In genomic region chr10:75135518-75136162, GRCm38 (mm10) we compare ENCODE assay signal across 13 mouse cellular contexts.
DNase-seq lines count a peak whose midpoint lies in the region; ATAC-seq and TF ChIP-seq lines count a peak whose summit lies in the region.
"Had no signal": no experiment of that assay in that cellular context is flagged by ENCODE, and none has a peak within 500 bp of the region (broad histone marks: within the 10 kb centered on the region; RNA-seq: fewer than 3 reads in every experiment).

No protein-coding gene starts in this region.

- no peaks in the 10 kb centered on the region for H3K27me3 ChIP-seq in embryonic facial prominence, embryonic 11.5 days (ENCODE audit: control insufficient read depth, insufficient read depth, low read length)
- no peaks in the 10 kb centered on the region for H3K27me3 ChIP-seq in embryonic facial prominence, embryonic 10.5 days (replicated peaks; ENCODE audit: low read depth, poor library complexity, severe bottlenecking)
- no peaks in the 10 kb centered on the region for H3K27me3 ChIP-seq in midbrain, embryonic 12.5 days
- H3K27me3 ChIP-seq in midbrain, embryonic 14.5 days (ENCODE audit: control insufficient read depth, insufficient read depth, low read length): no peaks in the 10 kb centered on the region
- H3K27me3 ChIP-seq: CH12.LX; limb, embryonic 12.5 days; stomach, embryonic 15.5 days had no signal

- H3K36me3 ChIP-seq in embryonic facial prominence, embryonic 11.5 days (replicated peaks; ENCODE audit: control insufficient read depth, insufficient read depth, low read depth, low read length): peaks cover 2% of the 10 kb centered on the region; the same call in 1 of the 2 replicates
- H3K36me3 ChIP-seq in embryonic facial prominence, embryonic 10.5 days (replicated peaks): peaks cover 99% of the 10 kb centered on the region
- peaks cover 53% of the 10 kb centered on the region for H3K36me3 ChIP-seq in midbrain, embryonic 12.5 days
- peaks cover 65% of the 10 kb centered on the region for H3K36me3 ChIP-seq in midbrain, embryonic 14.5 days (ENCODE audit: control insufficient read depth, insufficient read depth, low read length)

- H3K27ac ChIP-seq in embryonic facial prominence, embryonic 11.5 days (replicated peaks; ENCODE audit: low read depth, low read length): no peak overlapping the region
- H3K27ac ChIP-seq in embryonic facial prominence, embryonic 10.5 days (replicated peaks): no peak overlapping the region
- H3K27ac ChIP-seq in layer of hippocampus, adult 2 months: peak overlapping the region; percentile 74
- no peak overlapping the region for H3K27ac ChIP-seq in midbrain, embryonic 12.5 days (replicated peaks)
- no peak overlapping the region for H3K27ac ChIP-seq in midbrain, embryonic 14.5 days (replicated peaks; ENCODE audit: low read depth, low read length)
- H3K27ac ChIP-seq: limb, embryonic 12.5 days; stomach, embryonic 15.5 days had no signal

- intact Hi-C loops in left cerebral cortex, postnatal 25 days (cut with DNase I): no loop called here

- H3K9me3 ChIP-seq in embryonic facial prominence, embryonic 11.5 days (replicated peaks; ENCODE audit: control insufficient read depth, low read length): no peaks in the 10 kb centered on the region
- H3K9me3 ChIP-seq in embryonic facial prominence, embryonic 10.5 days: no peaks in the 10 kb centered on the region
- H3K9me3 ChIP-seq in midbrain, embryonic 12.5 days: no peaks in the 10 kb centered on the region
- no peaks in the 10 kb centered on the region for H3K9me3 ChIP-seq in midbrain, embryonic 14.5 days (ENCODE audit: control insufficient read depth, low read length)
- H3K9me3 ChIP-seq: limb, embryonic 12.5 days; stomach, embryonic 15.5 days had no signal

- H3K4me1 ChIP-seq in embryonic facial prominence, embryonic 11.5 days (ENCODE audit: control insufficient read depth, insufficient read depth, low read length): no peaks in the 10 kb centered on the region
- H3K4me1 ChIP-seq in embryonic facial prominence, embryonic 10.5 days: no peaks in the 10 kb centered on the region
- no peaks in the 10 kb centered on the region; the same call in 1 of the 2 replicates for H3K4me1 ChIP-seq in midbrain, embryonic 12.5 days
- peaks cover 5% of the 10 kb centered on the region for H3K4me1 ChIP-seq in midbrain, embryonic 14.5 days (ENCODE audit: control insufficient read depth, insufficient read depth, low read length)
- H3K4me1 ChIP-seq: limb, embryonic 12.5 days; stomach, embryonic 15.5 days had no signal

- H3K4me2 ChIP-seq in embryonic facial prominence, embryonic 11.5 days (ENCODE audit: low read depth, low read length): no peak overlapping the region
- H3K4me2 ChIP-seq in midbrain, embryonic 12.5 days (replicated peaks): no peak overlapping the region
- no peak overlapping the region for H3K4me2 ChIP-seq in midbrain, embryonic 14.5 days (ENCODE audit: low read length)
- H3K4me2 ChIP-seq: limb, embryonic 12.5 days; stomach, embryonic 15.5 days had no signal

- DNase-seq in embryonic facial prominence, embryonic 11.5 days (ENCODE audit: low spot score): no peak
- DNase-seq in embryonic facial prominence, embryonic 10.5 days (ENCODE audit: low spot score): no peak
- DNase-seq in layer of hippocampus, adult 2 months (ENCODE audit: low spot score in 2 of 2): peak; percentile 52 to 54
- no peak for DNase-seq in layer of hippocampus, postnatal 25 days (ENCODE audit: extremely low spot score in 1 of 2, low spot score in 1 of 2)
- DNase-seq in midbrain, embryonic 14.5 days: no peak
- peak; percentile 39 to 63 for DNase-seq in left cerebral cortex, postnatal 25 days (ENCODE audit: low spot score in 2 of 2)
- DNase-seq in urinary bladder, adult 2 months (ENCODE audit: low spot score): no peak
- DNase-seq: heart, adult 11 months; thymus, postnatal 36 days had no signal

- WGBS in embryonic facial prominence, embryonic 11.5 days: 94% methylated on average over 21 of the region's 21 CpGs
- 94% methylated on average over 21 of the region's 21 CpGs for WGBS in embryonic facial prominence, embryonic 10.5 days
- WGBS in midbrain, embryonic 12.5 days: 89% methylated on average over 21 of the region's 21 CpGs
- 81% methylated on average over 21 of the region's 21 CpGs for WGBS in midbrain, embryonic 14.5 days

- no peak for TF ChIP-seq CTCF in layer of hippocampus, adult 2 months (conservative IDR thresholded peaks at IDR 0.05)

- H3K9ac ChIP-seq in embryonic facial prominence, embryonic 11.5 days (replicated peaks; ENCODE audit: low read length): no peak overlapping the region
- no peak overlapping the region for H3K9ac ChIP-seq in midbrain, embryonic 12.5 days (replicated peaks)
- H3K9ac ChIP-seq in midbrain, embryonic 14.5 days (replicated peaks; ENCODE audit: low read length): no peak overlapping the region
- H3K9ac ChIP-seq: limb, embryonic 12.5 days; stomach, embryonic 15.5 days had no signal

- no peak overlapping the region for H3K4me3 ChIP-seq in embryonic facial prominence, embryonic 11.5 days (ENCODE audit: low read depth, low read length)
- H3K4me3 ChIP-seq in embryonic facial prominence, embryonic 10.5 days: no peak overlapping the region
- H3K4me3 ChIP-seq in layer of hippocampus, adult 2 months: no peak overlapping the region
- H3K4me3 ChIP-seq in midbrain, embryonic 12.5 days: no peak overlapping the region
- no peak overlapping the region for H3K4me3 ChIP-seq in midbrain, embryonic 14.5 days (replicated peaks; ENCODE audit: low read depth, low read length)
- H3K4me3 ChIP-seq: limb, embryonic 12.5 days; stomach, embryonic 15.5 days had no signal

- peak; percentile 26; the same call in 1 of the 2 replicates for ATAC-seq in embryonic facial prominence, embryonic 11.5 days (replicated peaks; ENCODE audit: insufficient number of reproducible peaks, low FRiP score, low TSS enrichment, low read depth)
- peak; percentile 25; the same call in 1 of the 2 replicates for ATAC-seq in midbrain, embryonic 12.5 days (ENCODE audit: low FRiP score, low read depth)
- ATAC-seq in midbrain, embryonic 14.5 days (ENCODE audit: low FRiP score, low TSS enrichment): no peak

Comparison
In these comparisons a context has a peak if more than half of its experiments do, and no peak if none do; other contexts are left out.
1. DNase-seq: peak in layer of hippocampus, adult 2 months (2 of 2) and left cerebral cortex, postnatal 25 days (2 of 2); none in embryonic facial prominence, embryonic 11.5 days (single experiment), embryonic facial prominence, embryonic 10.5 days (single experiment), layer of hippocampus, postnatal 25 days (0 of 2), midbrain, embryonic 14.5 days (single experiment) and urinary bladder, adult 2 months (single experiment).